Mouse (Mus musculus) gastrocnemius, postnatal 25 days (tissue): ENCODE results near the gene Alg6. TPM values are rescaled to one million over a fixed set of nuclear protein-coding genes. Genes with fewer than 3 reads are reported as not detected.

Experiments
- DNase-seq: peaks from one replicate; pipeline ENCODE4 v3.0.0; 2022
- long read RNA-seq, 2 experiments: library from polyadenylated mRNA; stranded (forward); transcript quantifications; one replicate each; pipeline ENCODE4 v2.0.0; 2021
- total RNA-seq, 2 experiments: library from RNA; stranded (reverse); gene quantifications; 1 replicate in 1 of 2; 2 replicates in 1 of 2; pipeline ENCODE4 v1.2.3; 2021

The Alg6 gene
- total RNA-seq = 1 to 10 TPM; 4.7 to 7.4 TPM
- long read RNA-seq, experiment 1, partial matches to known transcripts = 0 of 3 reads
- long read RNA-seq, experiment 1, other reads (novel, unspliced or antisense) = 2 of 3 reads
- long read RNA-seq, experiment 2, partial matches to known transcripts = 2 of 8 reads
- long read RNA-seq, experiment 2, other reads (novel, unspliced or antisense) = 4 of 8 reads

GRCm38 (mm10) chr4:99714904-99715782 is at the start of gene Alg6:
Gene Alg6 (plus strand): TSS chr4:99715664.
- DNase-seq = peak; percentile 94

- no peak for DNase-seq
Measured at GRCm38 (mm10) chr4:99670203-99670851, 45.1 kb upstream of the Alg6 start.

DNA sequence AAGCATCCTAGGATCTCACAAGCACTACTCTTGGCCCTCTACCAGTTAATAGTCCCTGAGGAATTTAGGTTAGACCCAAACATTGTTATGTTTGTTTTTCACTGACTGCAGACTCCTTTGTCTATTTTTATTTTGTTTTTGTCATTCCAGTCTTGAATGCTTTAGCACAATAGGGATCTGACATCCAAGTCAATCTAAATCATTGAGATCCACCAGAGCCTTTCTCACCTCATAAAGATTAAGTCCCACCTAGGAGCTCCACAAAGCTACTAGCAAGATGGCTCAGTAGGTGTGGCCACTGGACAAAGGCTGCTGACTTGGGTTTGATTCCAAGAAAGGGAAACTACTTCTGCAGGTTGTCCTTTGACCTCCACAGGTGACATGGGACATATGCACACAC is 40.3 kb upstream of the Alg6 start:
- no peak for DNase-seq

- no peak for DNase-seq
Measured at GRCm38 (mm10) chr4:99683941-99684340, 31.5 kb upstream of the Alg6 start.

DNA sequence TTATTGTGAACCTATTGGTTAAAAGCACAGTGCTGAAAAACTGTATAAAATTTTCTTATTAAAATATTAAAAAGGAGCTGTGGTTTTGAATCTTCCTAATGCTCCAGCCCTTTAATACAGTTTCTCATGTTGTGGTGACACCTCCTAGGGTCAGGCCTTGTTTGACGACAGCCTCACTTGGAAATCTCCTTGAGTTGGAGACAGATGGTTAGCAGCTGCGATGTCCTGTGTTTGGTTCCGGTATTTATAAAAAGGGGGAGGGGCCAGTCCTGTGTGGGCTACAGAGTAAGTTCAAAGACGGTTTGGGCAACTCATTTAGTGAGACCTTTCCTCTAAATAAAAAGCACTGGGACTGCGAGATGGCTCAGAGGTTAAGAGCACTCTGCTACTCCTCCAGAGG is 29.2 kb upstream of the Alg6 start:
- DNase-seq = no peak

- no peak for DNase-seq
Measured at GRCm38 (mm10) chr4:99712583-99713183, 2.8 kb upstream of the Alg6 start.

DNA sequence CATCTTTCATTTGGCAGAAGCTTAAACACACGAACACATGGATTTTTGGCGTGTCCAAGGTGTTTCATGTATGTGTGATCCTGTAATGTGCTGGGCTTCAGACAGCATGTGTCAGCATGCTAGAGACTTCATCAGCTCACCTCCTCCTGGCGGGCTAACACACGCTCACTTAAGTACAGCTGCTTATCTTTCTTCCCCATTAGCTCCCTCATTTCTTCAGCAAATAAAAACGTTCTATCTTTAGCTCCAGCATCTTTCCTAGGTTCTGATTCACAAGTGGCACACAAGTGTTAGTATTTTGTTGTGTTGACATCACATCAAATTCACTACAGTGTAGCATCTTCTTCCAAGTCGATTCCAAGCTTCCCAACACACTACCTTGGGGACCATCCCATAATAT is 1.5 kb upstream of the Alg6 start:
- DNase-seq = no peak

GRCm38 (mm10) chr4:99715783-99716416 is 436 bp downstream of the Alg6 start:
- no peak for DNase-seq

- no peak for DNase-seq
Measured at GRCm38 (mm10) chr4:99717905-99718304, 2.4 kb downstream of the Alg6 start.

DNA sequence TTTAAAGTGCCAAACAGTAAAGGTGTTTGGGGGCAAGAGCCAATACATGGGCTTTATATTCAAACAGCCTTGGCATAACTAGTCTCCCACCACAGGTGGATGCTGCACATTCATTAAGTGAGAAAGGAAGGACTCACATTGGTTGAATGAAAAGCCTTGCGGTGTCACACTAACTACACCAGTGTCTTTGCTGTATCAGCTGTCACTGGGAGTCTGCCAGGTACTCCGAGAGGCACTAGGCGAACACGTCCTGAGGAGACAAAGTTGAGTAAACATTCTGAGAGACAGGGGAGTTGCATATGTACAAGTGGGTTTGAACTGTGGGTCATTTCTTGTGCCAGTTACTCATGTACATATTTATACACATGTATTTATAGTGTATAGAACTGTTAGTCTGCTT is 8.9 kb downstream of the Alg6 start:
- peak; percentile 15 for DNase-seq

DNA sequence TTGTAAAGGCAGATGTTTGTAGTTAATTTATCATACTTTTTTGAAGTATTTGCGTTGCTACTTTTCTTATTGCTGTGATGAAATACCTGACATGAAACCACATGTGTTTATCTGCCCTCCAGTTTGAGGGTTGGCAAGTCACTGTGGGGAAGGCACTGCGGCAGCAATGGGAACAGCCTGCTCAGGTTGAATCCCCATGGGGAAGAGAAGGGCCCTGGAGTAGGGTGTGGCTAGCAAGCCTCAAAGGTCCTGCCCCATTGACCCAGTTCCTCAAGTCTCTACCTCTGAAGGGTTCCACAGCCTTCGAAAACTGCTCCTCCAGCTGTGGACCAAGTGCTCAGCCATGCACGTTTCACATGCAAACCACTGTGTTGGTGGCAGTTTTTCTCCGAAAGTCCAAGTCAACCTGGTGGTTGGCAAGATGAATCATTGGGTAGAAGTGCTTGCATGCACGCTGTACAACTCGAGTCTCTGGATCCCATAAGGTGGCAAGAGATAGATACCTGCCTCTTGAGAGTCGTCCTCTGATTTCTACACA is 10.5 kb downstream of the Alg6 start:
- DNase-seq = no peak

DNA sequence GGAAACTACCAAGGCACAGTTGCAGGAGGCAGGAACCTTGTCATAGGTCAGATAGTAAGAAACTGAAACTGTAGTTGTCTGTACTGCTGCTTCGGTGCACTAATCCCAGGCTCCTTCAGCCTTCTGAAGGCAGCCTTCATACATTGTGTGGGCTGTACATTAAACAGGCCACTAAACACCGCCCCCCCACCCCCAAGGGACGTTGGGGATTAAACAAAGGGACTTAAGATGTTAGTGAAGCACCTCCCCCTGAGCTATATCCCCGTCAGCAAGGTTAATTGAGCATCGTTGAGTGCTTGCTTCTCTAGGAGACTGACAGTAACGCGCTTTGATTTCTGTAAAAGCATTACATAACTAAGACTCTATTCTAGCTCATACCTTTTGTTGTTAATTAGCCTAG is 24.4 kb downstream of the Alg6 start:
- no peak for DNase-seq

DNA sequence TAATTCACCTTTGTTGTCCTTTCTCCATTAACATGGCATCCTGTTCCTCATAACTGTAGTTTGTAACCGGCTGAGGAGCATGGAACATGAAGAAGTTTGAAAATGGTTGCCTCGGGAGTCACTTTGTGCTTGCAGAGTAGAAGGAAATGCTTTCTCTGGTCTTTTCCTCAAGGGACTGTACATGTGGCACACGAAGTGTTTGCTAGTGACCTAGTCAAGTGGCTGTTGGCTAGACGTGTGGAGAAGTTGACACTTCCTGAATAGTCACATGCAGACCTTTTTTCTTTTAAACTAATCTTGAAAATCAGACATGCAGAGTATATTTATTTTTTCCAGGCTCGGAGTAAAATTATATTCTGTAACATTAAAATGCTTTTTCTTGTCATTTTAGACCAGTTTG is 37.0 kb downstream of the Alg6 start:
- DNase-seq = no peak

DNA sequence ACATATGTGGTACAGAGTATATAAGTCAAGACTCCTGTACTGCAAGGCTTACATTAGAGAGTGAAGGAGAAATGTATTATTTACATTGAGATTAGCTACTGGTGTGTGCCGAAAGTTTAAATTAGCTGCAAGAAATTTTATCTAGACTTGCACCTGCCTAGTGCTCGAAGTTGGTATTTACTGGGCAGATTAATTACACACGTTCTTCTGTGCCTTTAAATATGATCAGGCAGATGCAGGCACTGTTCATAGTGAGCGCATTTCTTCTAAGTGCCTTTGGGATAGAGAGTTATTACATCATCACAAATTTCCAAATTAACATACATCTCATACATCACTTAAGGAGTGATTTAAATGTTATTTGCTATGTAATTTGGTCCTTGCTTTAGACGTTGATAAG is 50.8 kb downstream of the Alg6 start:
- no peak for DNase-seq

DNA sequence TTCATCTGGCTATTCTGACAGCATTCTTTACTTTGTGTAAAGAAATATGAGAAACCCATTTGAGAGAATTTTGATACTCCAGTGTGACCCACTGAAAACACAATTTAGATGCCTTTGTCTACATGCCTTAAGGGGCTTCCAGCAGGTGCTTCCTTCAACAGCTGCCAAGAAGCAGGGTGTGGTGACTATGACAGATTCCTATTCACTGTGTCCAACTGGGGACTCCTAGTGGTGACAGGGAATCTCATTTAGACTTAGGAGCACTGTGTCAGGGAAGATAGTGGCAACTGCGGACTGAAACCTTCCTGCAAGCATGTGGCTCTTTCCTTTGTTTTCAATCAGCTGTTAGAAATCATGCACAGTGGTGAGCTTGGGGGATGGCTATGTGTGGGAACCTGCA is 51.3 kb downstream of the Alg6 start:
- DNase-seq = peak; percentile 7

GRCm38 (mm10) chr4:99770555-99770954 is 55.1 kb downstream of the Alg6 start:
- DNase-seq = no peak

DNA sequence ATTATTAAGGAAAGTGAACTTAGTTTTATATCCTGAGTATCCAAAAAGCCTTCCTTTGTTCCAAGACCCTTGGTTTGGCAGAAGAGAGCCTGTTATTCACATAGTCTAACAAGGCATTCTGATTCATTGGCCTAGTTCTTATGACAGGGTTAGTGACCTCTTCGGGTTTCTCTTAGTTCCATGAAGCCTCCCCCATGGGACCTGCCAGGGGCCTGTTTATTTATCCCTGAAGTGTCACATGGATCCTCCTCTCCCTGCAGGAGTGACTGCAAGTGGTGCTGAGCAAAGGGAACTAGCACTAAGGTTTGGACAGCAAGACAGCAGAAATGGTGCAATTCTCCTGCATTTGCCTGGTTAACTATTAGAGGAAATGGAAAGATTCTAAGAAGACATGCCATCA is 57.6 kb downstream of the Alg6 start:
- DNase-seq = no peak

DNA sequence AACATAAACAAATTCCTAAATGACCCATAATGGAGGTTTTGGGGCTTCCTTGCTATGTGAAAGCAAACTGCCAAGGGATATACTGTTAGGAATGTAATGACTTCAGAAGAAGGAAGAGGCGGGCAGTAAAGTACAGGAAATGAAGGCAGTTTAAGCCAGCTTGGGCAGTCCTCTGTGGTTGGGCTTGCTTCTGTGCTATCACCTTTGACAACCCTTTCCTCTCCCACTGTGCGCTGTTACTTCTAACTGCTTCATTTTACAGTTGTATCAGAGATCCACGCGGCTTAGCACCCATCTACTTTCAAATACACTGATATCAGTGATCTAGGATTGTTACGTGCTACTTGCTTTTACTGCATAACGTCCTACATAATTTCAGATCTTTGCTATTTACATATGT is 76.9 kb downstream of the Alg6 start:
- no peak for DNase-seq
